Mouse (Mus musculus) gastrocnemius, postnatal 36 days (tissue): ENCODE measurements around the gene Yaf2. TPM values are rescaled to one million over a fixed set of nuclear protein-coding genes. Genes with fewer than 3 reads are reported as not detected.
A peak's percentile ranks its signal among the peaks of the same experiment; 100 is the strongest.

ENCODE experiments used
- DNase-seq, 2 experiments: peaks; one replicate each; pipeline ENCODE4 v3.0.0; 2022
- intact Hi-C: fragments of 180-260 bp; cut with DNase I; formaldehyde crosslinking; loops from one replicate; pipeline ENCODE4 v1.15.1; 2025
- total RNA-seq, 2 experiments: library from RNA; stranded (reverse); gene quantifications; 2 replicates each; pipeline ENCODE4 v1.2.3; 2021

The Yaf2 gene
- total RNA-seq, 2 experiments from 2014 or later = 14.6 to 16.3 TPM

GRCm38 (mm10) chr15:93294483-93294882 lies 42.3 kb downstream of the Yaf2 start:
- intact Hi-C loops = no loop called here
- DNase-seq = no peak

- intact Hi-C loops = no loop called here
- DNase-seq = no peak
Measured at GRCm38 (mm10) chr15:93288321-93288720, 48.4 kb downstream of the Yaf2 start.

- no peak for DNase-seq
- intact Hi-C loops = no loop called here
Measured at GRCm38 (mm10) chr15:93287628-93288027, 49.1 kb downstream of the Yaf2 start.

- peak in 1 of 2 experiments; percentile 31 for DNase-seq
- intact Hi-C loops = no loop called here
Measured at GRCm38 (mm10) chr15:93285244-93285643, 51.5 kb downstream of the Yaf2 start.

GRCm38 (mm10) chr15:93284326-93284725 lies 52.4 kb downstream of the Yaf2 start:
- DNase-seq = no peak
- intact Hi-C loops = no loop called here

GRCm38 (mm10) chr15:93283349-93283748 lies 53.4 kb downstream of the Yaf2 start:
- intact Hi-C loops = no loop called here
- no peak for DNase-seq

- intact Hi-C loops = loop anchor here (5.0 kb wide), 1 partner anchor 61 kb away; the partner anchor contains the start of gene Yaf2
- DNase-seq = no peak
Measured at GRCm38 (mm10) chr15:93276276-93276675, 60.5 kb downstream of the Yaf2 start.

GRCm38 (mm10) chr15:93275623-93276022 lies 61.1 kb downstream of the Yaf2 start:
- intact Hi-C loops = loop anchor here (5.0 kb wide), 1 partner anchor 62 kb away; the partner anchor contains the start of gene Yaf2
- DNase-seq = peak in 1 of 2 experiments; percentile 10

GRCm38 (mm10) chr15:93274679-93275583 lies 61.8 kb downstream of the Yaf2 start, which contains the start of gene Gxylt1:
Gene Gxylt1 (minus strand): TSS chr15:93275179.
- intact Hi-C loops = loop anchor here (5.0 kb wide), 2 partner anchors 62 to 122 kb away; partner anchors contain the start of genes Pphln1, Yaf2 and Zcrb1
- peak; percentile 100 for DNase-seq

GRCm38 (mm10) chr15:93273788-93274678 lies 62.7 kb downstream of the Yaf2 start:
- intact Hi-C loops = loop anchor here (5.0 kb wide), 1 partner anchor 123 kb away; the partner anchor contains the start of genes Pphln1 and Zcrb1

GRCm38 (mm10) chr15:93272948-93273347 lies 63.8 kb downstream of the Yaf2 start:
- intact Hi-C loops = loop anchor here (5.0 kb wide), 1 partner anchor 124 kb away; the partner anchor contains the start of genes Pphln1 and Zcrb1
- DNase-seq = no peak

More at GRCm38 (mm10) chr15:93273788-93274678, 62.7 kb downstream of the Yaf2 start:
- DNase-seq = no peak

- intact Hi-C loops = loop anchor here (5.0 kb wide), 1 partner anchor 127 kb away; the partner anchor contains the start of genes Pphln1 and Zcrb1
- DNase-seq = no peak
Measured at GRCm38 (mm10) chr15:93270289-93270855, 66.4 kb downstream of the Yaf2 start.

GRCm38 (mm10) chr15:93269572-93269971 lies 67.2 kb downstream of the Yaf2 start:
- no peak for DNase-seq
- intact Hi-C loops = loop anchor here (5.0 to 10.0 kb wide), 2 partner anchors 308 to 945 kb away; no protein-coding TSS in a partner anchor

GRCm38 (mm10) chr15:93268001-93268400 lies 68.7 kb downstream of the Yaf2 start:
- no peak for DNase-seq
- intact Hi-C loops = loop anchor here (5.0 to 10.0 kb wide), 2 partner anchors 309 to 947 kb away; no protein-coding TSS in a partner anchor

GRCm38 (mm10) chr15:93267479-93267878 lies 69.3 kb downstream of the Yaf2 start:
- DNase-seq = no peak

GRCm38 (mm10) chr15:93266361-93266760 lies 70.4 kb downstream of the Yaf2 start:
- DNase-seq = no peak
- intact Hi-C loops = loop anchor here (5.0 to 10.0 kb wide), 2 partner anchors 311 to 948 kb away; no protein-coding TSS in a partner anchor

More at GRCm38 (mm10) chr15:93267479-93267878, 69.3 kb downstream of the Yaf2 start:
- intact Hi-C loops = loop anchor here (5.0 to 10.0 kb wide), 2 partner anchors 310 to 947 kb away; no protein-coding TSS in a partner anchor

- intact Hi-C loops = loop anchor here (2.0 to 10.0 kb wide), 3 partner anchors 173 to 949 kb away; no protein-coding TSS in a partner anchor
- DNase-seq = peak in 1 of 2 experiments; percentile 37
Measured at GRCm38 (mm10) chr15:93265728-93266127, 71.0 kb downstream of the Yaf2 start.

GRCm38 (mm10) chr15:93265231-93265630 lies 71.5 kb downstream of the Yaf2 start:
- intact Hi-C loops = loop anchor here (2.0 to 10.0 kb wide), 3 partner anchors 174 to 950 kb away; no protein-coding TSS in a partner anchor
- no peak for DNase-seq

GRCm38 (mm10) chr15:93264221-93264620 lies 72.5 kb downstream of the Yaf2 start:
- intact Hi-C loops = loop anchor here (2.0 to 10.0 kb wide), 2 partner anchors 175 to 951 kb away; no protein-coding TSS in a partner anchor
- DNase-seq = no peak
